Mouse (Mus musculus) ES-Bruce4 (cell line): Measurements from ENCODE around the gene Ldb3.

Source experiments
- CTCF ChIP-seq: IDR thresholded peaks from one replicate; pipeline ENCODE4 v1.8.1; 2011; ENCODE audit warnings: low read depth, low read length
- EP300 ChIP-seq: IDR thresholded peaks from 2 replicates; pipeline ENCODE4 v1.6.1; 2011; ENCODE audit warnings: low read depth, low read length; ENCODE audit not compliant: insufficient read depth
- POLR2A ChIP-seq: IDR thresholded peaks from one replicate; pipeline ENCODE4 v1.8.1; 2011; ENCODE audit warnings: low read length; ENCODE audit not compliant: insufficient read depth

GRCm38 (mm10) chr14:34566530-34566929, 22.0 kb downstream of the Ldb3 start:
- no peak for TF ChIP-seq POLR2A
- no peak for TF ChIP-seq CTCF
- TF ChIP-seq EP300: no peak
